Mouse (Mus musculus): ENCODE data around the gene Olfr109.

The Olfr109 gene

GRCm38 (mm10) chr17:37458616-37459015 lies at the start of gene Olfr109:
Olfr109 (plus strand) TSS chr17:37458916.
- no peak for DNase-seq (ENCODE audit: low read depth)

DNA sequence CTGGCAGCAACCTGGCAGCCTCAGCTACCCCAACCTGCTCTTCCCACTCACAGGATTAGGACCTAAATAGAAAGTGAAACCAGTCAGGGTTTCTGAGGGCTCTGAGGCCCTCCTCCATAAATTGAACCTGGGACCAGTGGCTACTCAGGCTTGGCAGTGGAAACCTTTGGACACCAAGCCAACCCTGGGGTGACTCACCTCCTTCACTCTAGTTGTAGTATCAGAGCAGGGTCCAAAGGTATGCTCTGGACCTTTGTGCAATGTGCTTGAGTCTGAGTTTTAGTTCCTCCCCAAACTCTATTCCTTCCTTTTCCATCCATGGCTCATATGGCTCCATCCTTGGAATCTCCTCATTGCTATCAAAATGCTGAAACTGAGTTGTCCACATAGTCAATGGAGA lies 45.3 kb upstream of the Olfr109 start:
- no peak for DNase-seq (ENCODE audit: low read depth)

GRCm38 (mm10) chr17:37445180-37445579 lies 13.5 kb upstream of the Olfr109 start, which contains the start of gene Olfr108:
Olfr108 (plus strand) TSS chr17:37445480.
- no peak for DNase-seq (ENCODE audit: low read depth)

GRCm38 (mm10) chr17:37483452-37483851 lies 24.7 kb downstream of the Olfr109 start, which contains the start of gene H2-M2:
H2-M2 (minus strand) TSS chr17:37483552.
- no peak for DNase-seq (ENCODE audit: low read depth)

GRCm38 (mm10) chr17:37491930-37492518 lies 33.3 kb downstream of the Olfr109 start, which contains the start of gene Olfr110:
Olfr110 (plus strand) TSS chr17:37492468.
- DNase-seq (ENCODE audit: low read depth) = no peak

DNA sequence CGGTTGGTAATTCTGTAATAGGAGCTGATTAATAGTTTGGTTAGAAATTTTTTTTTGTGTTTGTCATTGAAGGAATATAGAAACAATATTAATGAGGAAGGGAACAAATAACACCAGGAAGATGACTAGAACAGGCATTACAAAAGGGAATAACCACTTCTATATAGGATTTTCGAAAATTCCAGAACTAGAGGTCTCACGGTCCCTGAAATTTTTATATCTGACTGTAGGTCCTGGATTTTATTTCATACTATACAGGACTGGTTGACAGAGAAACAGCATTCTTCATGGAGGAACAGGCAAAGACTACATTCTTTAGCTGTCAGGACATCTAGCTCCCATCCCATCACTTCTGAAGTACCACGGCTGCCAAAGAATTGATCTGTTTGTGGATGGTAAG lies 49.0 kb downstream of the Olfr109 start, which contains the start of gene Olfr111:
Gene Olfr111 (plus strand): TSS at position 301 of the 400 bp plus-strand sequence.
- no peak for DNase-seq (ENCODE audit: low read depth)

Measured in NIH3T3 (cell line).